Mouse (Mus musculus): ENCODE data around the gene Tulp1. TPM values are rescaled to one million over a fixed set of nuclear protein-coding genes. Genes with fewer than 3 reads are reported as not detected.
A peak's percentile ranks its signal among the peaks of the same experiment; 100 is the strongest.
"Not testable (repeated sequence)": the region's sequence is repeated elsewhere in the genome, so short reads cannot be mapped to it uniquely, and the experiment has no call there.

The Tulp1 gene
- 3.3 and 5.0 TPM in 2 replicates for polyA plus RNA-seq (2014; fragmentation: Nextera tagmentation; extraction: Ambion mirVana)

DNA sequence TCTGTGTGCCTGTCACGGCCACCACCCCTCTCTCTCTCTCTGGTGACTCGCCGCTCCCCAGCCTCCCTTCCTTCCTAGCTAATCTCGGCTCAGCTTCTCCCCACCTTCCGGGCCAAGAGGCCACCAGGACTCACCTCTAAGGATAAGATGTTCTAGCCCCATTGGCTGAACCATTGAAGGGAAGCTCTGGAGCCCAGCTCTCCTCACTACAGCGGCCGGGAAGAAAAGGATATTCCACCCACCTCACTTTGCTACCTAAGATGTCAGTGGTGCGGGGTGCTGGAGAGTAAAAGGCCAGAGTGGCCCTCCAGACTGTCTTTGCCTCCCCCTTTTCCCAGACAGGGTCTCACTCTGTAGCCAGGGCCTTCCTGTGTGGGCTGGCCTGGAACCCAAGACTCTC lies at the start of gene Tulp1:
TSS of gene Tulp1 (minus strand) at position 101 of the 400 bp plus-strand sequence.
- H3K4me1 ChIP-seq (ENCODE audit: control insufficient read depth, insufficient read depth, low read length) = peaks cover 7% of the 10 kb centered on the region; the same call in 1 of the 2 replicates
- H3K9ac ChIP-seq (ENCODE audit: low read length) = no peak within 1 kb of the TSS
- DNase-seq (ENCODE audit: low spot score) (no peak), ATAC-seq (ENCODE audit: insufficient read depth, low FRiP score, low TSS enrichment) (no peak)
- H3K27me3 ChIP-seq (ENCODE audit: control insufficient read depth, insufficient read depth, low read length) = peaks cover 47% of the 10 kb centered on the region
- peak within 1 kb of the TSS; percentile 1; the same call in 1 of the 2 replicates for H3K4me3 ChIP-seq (ENCODE audit: low read depth, low read length)
- WGBS = 20% methylated on average over 8 of the region's 8 CpGs
- H3K9me3 ChIP-seq (ENCODE audit: control insufficient read depth, low read length) = no peaks in the 10 kb centered on the region
- no peaks in the 10 kb centered on the region for H3K36me3 ChIP-seq (ENCODE audit: control insufficient read depth, insufficient read depth, low read length)
- H3K4me2 ChIP-seq (ENCODE audit: low read depth) = no peak within 1 kb of the TSS
- no peak within 1 kb of the TSS for H3K27ac ChIP-seq (ENCODE audit: low read depth, low read length)

DNA sequence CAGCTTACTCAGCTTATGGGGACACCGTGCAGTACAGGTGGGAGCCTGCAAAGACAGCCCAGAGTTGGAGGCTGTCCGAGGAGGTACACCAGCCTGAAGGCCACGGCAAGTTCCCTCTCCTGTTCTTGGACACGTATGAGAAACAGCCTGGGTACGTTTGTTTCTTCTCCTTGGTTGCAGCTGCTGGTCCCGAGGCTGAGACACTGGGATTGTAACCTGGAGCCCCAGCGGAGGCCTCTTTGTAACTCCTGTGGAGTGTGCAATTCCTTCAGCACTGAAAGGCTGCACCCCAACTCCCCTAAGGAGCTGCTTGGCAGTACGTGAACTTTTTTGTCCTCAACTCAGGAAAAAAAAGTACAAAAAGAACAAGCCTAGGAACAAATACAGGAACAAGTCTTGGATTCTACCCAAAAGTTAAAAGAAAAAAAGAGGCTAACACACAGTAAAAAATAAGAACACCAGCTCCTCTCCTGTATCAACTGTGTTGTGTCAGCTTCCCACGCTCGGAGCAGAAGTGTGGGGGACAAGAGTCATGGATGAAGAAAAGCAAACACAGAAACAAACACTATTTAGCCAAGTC lies 46.4 kb upstream of the Tulp1 start:
- H3K27me3 ChIP-seq (ENCODE audit: control insufficient read depth, insufficient read depth, low read length) = no peaks in the 10 kb centered on the region
- no peak overlapping the region for H3K9ac ChIP-seq (ENCODE audit: low read length)
- no peaks in the 10 kb centered on the region; the same call in 1 of the 2 replicates for H3K36me3 ChIP-seq (ENCODE audit: control insufficient read depth, insufficient read depth, low read length)
- H3K9me3 ChIP-seq (ENCODE audit: control insufficient read depth, low read length) = no peaks in the 10 kb centered on the region
- no peak overlapping the region for H3K4me2 ChIP-seq (ENCODE audit: low read depth)
- DNase-seq (ENCODE audit: low spot score) = no peak
- H3K27ac ChIP-seq (ENCODE audit: low read depth, low read length) = no peak overlapping the region
- H3K4me1 ChIP-seq (ENCODE audit: control insufficient read depth, insufficient read depth, low read length) = no peaks in the 10 kb centered on the region
- ATAC-seq (ENCODE audit: insufficient read depth, low FRiP score, low TSS enrichment) = no peak
- 85% methylated on average over 10 of the region's 10 CpGs for WGBS
- no peak overlapping the region for H3K4me3 ChIP-seq (ENCODE audit: low read depth, low read length)

DNA sequence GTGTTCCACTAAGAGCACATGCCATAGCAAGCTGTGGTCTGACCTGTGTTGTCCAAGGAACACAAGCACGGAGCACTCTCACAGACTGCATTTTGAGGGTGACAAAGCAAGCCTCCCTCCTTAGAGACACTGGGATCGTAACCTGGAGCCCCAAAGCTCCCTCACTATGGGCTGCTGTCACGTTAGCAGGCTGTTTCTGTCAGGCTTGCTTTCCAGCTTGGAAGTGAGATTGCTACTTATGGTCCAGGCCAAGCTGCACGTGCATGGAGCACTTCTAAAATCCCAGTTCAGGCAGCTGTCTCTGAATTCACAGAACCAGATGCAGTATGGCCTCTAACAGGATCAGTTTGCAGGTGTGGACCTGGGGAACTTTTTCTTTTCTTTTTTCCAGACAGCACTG lies 45.7 kb upstream of the Tulp1 start:
- no peaks in the 10 kb centered on the region for H3K9me3 ChIP-seq (ENCODE audit: control insufficient read depth, low read length)

DNA sequence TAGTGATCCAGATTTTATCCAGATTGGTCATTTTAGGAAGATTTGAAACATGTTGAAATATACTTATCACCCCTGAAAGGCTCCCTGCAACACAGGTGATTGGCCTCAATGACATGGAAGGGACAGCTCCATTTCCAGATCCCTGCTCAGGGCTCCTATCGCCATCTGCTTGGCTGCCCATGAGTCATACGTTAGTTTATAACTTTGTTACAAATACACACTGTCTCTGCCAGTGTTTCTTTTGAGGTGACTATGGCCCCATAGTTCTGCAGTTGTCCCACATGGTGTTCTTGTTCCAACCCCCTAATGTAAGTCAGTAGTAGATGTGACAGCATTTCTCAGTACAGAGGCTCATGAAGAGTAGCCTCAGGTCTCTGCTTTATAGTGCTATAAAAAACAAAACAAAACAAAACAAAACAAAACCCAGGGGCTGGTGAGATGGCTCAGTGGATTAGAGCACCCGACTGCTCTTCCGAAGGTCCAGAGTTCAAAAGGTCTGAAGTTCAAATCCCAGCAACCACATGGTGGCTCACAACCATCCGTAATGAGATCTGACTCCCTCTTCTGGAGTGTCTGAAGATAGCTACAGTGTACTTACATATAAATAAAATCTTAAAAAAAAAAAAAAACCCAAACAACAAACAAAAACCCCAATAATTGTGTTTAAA lies 43.4 kb upstream of the Tulp1 start:
- H3K4me2 ChIP-seq (ENCODE audit: low read depth) = no peak overlapping the region
- H3K9ac ChIP-seq (ENCODE audit: low read length) = no peak overlapping the region
- H3K27me3 ChIP-seq (ENCODE audit: control insufficient read depth, insufficient read depth, low read length) = no peaks in the 10 kb centered on the region
- no peaks in the 10 kb centered on the region for H3K4me1 ChIP-seq (ENCODE audit: control insufficient read depth, insufficient read depth, low read length)
- WGBS = 80% methylated on average over 5 of the region's 5 CpGs
- no peaks in the 10 kb centered on the region for H3K9me3 ChIP-seq (ENCODE audit: control insufficient read depth, low read length)
- H3K27ac ChIP-seq (ENCODE audit: low read depth, low read length) = no peak overlapping the region
- no peak for ATAC-seq (ENCODE audit: insufficient read depth, low FRiP score, low TSS enrichment)
- H3K4me3 ChIP-seq (ENCODE audit: low read depth, low read length) = no peak overlapping the region
- DNase-seq (ENCODE audit: low spot score) = no peak
- H3K36me3 ChIP-seq (ENCODE audit: control insufficient read depth, insufficient read depth, low read length) = no peaks in the 10 kb centered on the region; the same call in 1 of the 2 replicates

More for the DNA sequence above, 45.7 kb upstream of the Tulp1 start:
- H3K4me1 ChIP-seq (ENCODE audit: control insufficient read depth, insufficient read depth, low read length) = no peaks in the 10 kb centered on the region
- no peak overlapping the region for H3K27ac ChIP-seq (ENCODE audit: low read depth, low read length)
- ATAC-seq (ENCODE audit: insufficient read depth, low FRiP score, low TSS enrichment) (no peak), DNase-seq (ENCODE audit: low spot score) (no peak)
- no peak overlapping the region for H3K4me2 ChIP-seq (ENCODE audit: low read depth)
- WGBS = 85% methylated on average over 4 of the region's 4 CpGs
- no peaks in the 10 kb centered on the region for H3K27me3 ChIP-seq (ENCODE audit: control insufficient read depth, insufficient read depth, low read length)
- H3K9ac ChIP-seq (ENCODE audit: low read length) = no peak overlapping the region
- no peaks in the 10 kb centered on the region; the same call in 1 of the 2 replicates for H3K36me3 ChIP-seq (ENCODE audit: control insufficient read depth, insufficient read depth, low read length)
- no peak overlapping the region for H3K4me3 ChIP-seq (ENCODE audit: low read depth, low read length)

DNA sequence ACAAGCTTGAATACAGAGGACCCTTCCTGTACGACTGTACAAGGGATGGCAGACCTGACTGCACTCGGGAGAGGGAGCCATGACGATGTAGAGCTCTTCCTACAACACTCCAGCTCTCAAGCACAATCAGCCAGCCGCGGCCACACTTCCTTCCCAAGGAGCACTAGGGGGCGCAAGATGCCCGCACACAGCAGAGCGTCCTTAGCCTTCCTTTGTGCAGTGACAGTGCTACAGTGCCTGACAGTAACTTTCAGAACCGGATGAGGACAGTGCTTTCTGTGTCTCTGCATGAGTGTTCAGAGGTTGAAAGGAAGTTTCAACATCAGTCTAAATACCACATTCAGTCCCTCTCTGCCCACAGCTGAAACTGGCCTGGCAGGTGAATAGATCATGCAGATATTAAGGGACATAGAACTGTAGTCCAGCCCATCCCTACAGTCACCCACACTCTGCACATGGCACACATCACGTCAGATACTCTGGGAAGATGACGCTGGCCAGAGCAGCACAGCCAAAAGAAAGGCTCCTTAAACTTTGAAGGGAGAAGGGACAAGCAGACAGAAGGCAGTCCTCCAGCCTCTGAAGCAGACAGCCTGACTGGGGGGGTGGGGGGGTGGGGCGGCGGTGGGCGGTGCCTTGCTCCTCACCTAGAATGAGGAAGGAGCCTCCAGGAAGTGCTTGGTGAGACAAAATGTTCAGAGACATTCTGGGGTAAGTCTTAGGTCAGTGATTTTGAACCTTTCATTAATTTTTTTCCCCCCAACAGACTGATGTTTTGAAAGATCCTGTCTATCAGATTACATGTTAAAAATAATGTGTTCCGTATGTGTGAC lies 42.6 kb upstream of the Tulp1 start:
- no peak overlapping the region for H3K4me3 ChIP-seq (ENCODE audit: low read depth, low read length)
- H3K4me1 ChIP-seq (ENCODE audit: control insufficient read depth, insufficient read depth, low read length) = no peaks in the 10 kb centered on the region
- H3K27ac ChIP-seq (ENCODE audit: low read depth, low read length) = no peak overlapping the region
- no peak overlapping the region for H3K9ac ChIP-seq (ENCODE audit: low read length)
- DNase-seq (ENCODE audit: low spot score) = peak; percentile 78
- WGBS = 49% methylated on average over 15 of the region's 15 CpGs
- H3K36me3 ChIP-seq (ENCODE audit: control insufficient read depth, insufficient read depth, low read length) = no peaks in the 10 kb centered on the region; the same call in 1 of the 2 replicates
- no peaks in the 10 kb centered on the region for H3K9me3 ChIP-seq (ENCODE audit: control insufficient read depth, low read length)
- no peaks in the 10 kb centered on the region for H3K27me3 ChIP-seq (ENCODE audit: control insufficient read depth, insufficient read depth, low read length)
- H3K4me2 ChIP-seq (ENCODE audit: low read depth) = no peak overlapping the region
- ATAC-seq (ENCODE audit: insufficient read depth, low FRiP score, low TSS enrichment) = no peak

DNA sequence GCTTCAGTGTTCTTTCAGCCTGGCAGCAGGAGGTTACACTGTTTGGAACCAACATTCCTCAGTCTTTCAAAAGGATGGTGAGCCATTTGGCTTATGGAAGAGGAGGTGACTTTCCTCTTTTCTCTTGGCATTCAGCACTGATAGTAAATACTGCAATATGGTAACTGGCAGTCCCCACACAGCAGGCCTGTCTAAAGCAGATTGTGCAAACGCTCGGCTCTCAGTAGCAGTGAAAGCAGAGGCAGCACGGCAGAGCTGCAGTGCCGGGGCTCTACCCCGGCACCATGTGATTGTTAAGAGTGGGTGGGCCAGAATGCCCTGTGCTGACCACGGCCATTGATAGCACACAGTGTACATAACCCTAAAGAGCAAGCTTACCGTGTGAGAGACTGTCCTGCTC lies 41.4 kb upstream of the Tulp1 start:
- 89% methylated on average over 7 of the region's 7 CpGs for WGBS
- ATAC-seq (ENCODE audit: insufficient read depth, low FRiP score, low TSS enrichment) (no peak), DNase-seq (ENCODE audit: low spot score) (no peak)
- H3K4me1 ChIP-seq (ENCODE audit: control insufficient read depth, insufficient read depth, low read length) = no peaks in the 10 kb centered on the region
- no peak overlapping the region for H3K9ac ChIP-seq (ENCODE audit: low read length)
- H3K27ac ChIP-seq (ENCODE audit: low read depth, low read length) = no peak overlapping the region
- no peaks in the 10 kb centered on the region for H3K27me3 ChIP-seq (ENCODE audit: control insufficient read depth, insufficient read depth, low read length)
- H3K36me3 ChIP-seq (ENCODE audit: control insufficient read depth, insufficient read depth, low read length) = no peaks in the 10 kb centered on the region; the same call in 1 of the 2 replicates
- H3K4me2 ChIP-seq (ENCODE audit: low read depth) = no peak overlapping the region
- H3K9me3 ChIP-seq (ENCODE audit: control insufficient read depth, low read length) = no peaks in the 10 kb centered on the region
- H3K4me3 ChIP-seq (ENCODE audit: low read depth, low read length) = no peak overlapping the region

DNA sequence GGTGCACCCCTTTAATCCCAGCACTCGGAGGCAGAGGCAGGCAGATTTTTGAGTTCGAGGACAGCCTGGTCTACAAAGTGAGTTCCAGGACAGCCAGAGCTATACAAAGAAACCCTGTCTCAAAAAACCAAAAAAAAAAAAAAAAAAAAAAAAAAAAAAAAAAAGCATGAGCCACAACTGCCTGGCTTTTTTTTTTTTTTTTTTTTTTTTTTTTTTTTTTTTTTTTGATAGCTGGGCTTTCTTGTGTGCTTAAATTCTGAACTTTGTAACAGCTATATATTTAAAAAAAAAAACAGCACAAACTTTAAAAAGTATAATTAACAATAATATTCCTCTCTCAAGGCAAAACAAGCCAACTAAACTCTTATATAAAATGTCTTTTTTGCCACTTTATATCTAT lies 39.7 kb upstream of the Tulp1 start:
- H3K27me3 ChIP-seq (ENCODE audit: control insufficient read depth, insufficient read depth, low read length); H3K4me1 ChIP-seq (ENCODE audit: control insufficient read depth, insufficient read depth, low read length); H3K9ac ChIP-seq (ENCODE audit: low read length); H3K27ac ChIP-seq (ENCODE audit: low read depth, low read length); DNase-seq (ENCODE audit: low spot score); H3K4me2 ChIP-seq (ENCODE audit: low read depth); H3K9me3 ChIP-seq (ENCODE audit: control insufficient read depth, low read length); H3K4me3 ChIP-seq (ENCODE audit: low read depth, low read length); ATAC-seq (ENCODE audit: insufficient read depth, low FRiP score, low TSS enrichment); H3K36me3 ChIP-seq (ENCODE audit: control insufficient read depth, insufficient read depth, low read length): not testable (repeated sequence)
- WGBS = 98% methylated on average over 2 of the region's 2 CpGs

DNA sequence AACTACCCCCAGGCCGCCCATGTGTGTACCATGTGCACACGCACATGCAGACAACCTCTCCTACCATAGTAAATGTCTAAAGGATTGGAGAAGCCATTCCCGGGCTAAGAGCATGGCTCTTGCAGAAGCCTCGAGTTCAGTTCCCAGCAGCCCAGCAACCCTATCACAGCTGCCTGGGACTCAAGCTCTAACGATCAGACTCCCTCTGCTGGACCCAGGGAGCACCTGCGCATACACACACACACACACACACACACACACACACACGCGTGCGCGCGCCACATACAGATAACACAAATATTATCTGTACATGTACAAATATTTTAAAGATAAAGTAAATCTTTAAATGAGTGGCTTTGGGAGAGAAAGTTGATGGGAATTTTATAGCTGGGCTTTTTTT lies 39.3 kb upstream of the Tulp1 start:
- Histone ChIP-seq H3K36me3 (ENCODE audit: control insufficient read depth, insufficient read depth, low read length) (no peaks in the 10 kb centered on the region), H3K4me1 (ENCODE audit: control insufficient read depth, insufficient read depth, low read length) (no peaks in the 10 kb centered on the region), H3K27me3 (ENCODE audit: control insufficient read depth, insufficient read depth, low read length) (no peaks in the 10 kb centered on the region), H3K4me3 (ENCODE audit: low read depth, low read length) (no peak overlapping the region), H3K9ac (ENCODE audit: low read length) (no peak overlapping the region), H3K9me3 (ENCODE audit: control insufficient read depth, low read length) (no peaks in the 10 kb centered on the region), H3K4me2 (ENCODE audit: low read depth) (no peak overlapping the region), H3K27ac (ENCODE audit: low read depth, low read length) (no peak overlapping the region)
- DNase-seq (ENCODE audit: low spot score) (no peak), ATAC-seq (ENCODE audit: insufficient read depth, low FRiP score, low TSS enrichment) (no peak)
- 98% methylated on average over 11 of the region's 11 CpGs for WGBS

Measured in neural tube, embryonic 11.5 days (tissue).